Mouse (Mus musculus) mouse embryonic stem cell (cell line): ENCODE measurements around the gene Atf7ip2.
"Not testable (repeated sequence)": the region's sequence is repeated elsewhere in the genome, so short reads cannot be mapped to it uniquely, and the experiment has no call there.

Experiments
- in situ Hi-C, 2 experiments: fragments of 300-500 bp; cut with MboI; formaldehyde crosslinking; loops; 1 replicate in 1 of 2; 3 replicates in 1 of 2; pipeline ENCODE4 v1.14.3; 2019 to 2020; ENCODE audit warnings: low sequenced_read_pairs in 2 of 2, low pct_unique_long_range_greater_than_20kb in 1 of 2, mixed read lengths in 1 of 2; ENCODE audit not compliant: unreplicated experiment in 1 of 2

Gene Atf7ip2

GRCm38 (mm10) chr16:10192679-10193506 lies at the start of gene Atf7ip2:
TSS of gene Atf7ip2 (plus strand) at chr16:10192712.
- in situ Hi-C loops: no loop called here

GRCm38 (mm10) chr16:10143166-10143565 lies 49.3 kb upstream of the Atf7ip2 start:
- in situ Hi-C loops: no loop called here

- in situ Hi-C loops: no loop called here
Measured at GRCm38 (mm10) chr16:10147401-10147800, 45.1 kb upstream of the Atf7ip2 start.

- in situ Hi-C loops: no loop called here
Measured at GRCm38 (mm10) chr16:10169123-10169905, 23.2 kb upstream of the Atf7ip2 start.

- in situ Hi-C loops: no loop called here
Measured at GRCm38 (mm10) chr16:10170005-10170404, 22.5 kb upstream of the Atf7ip2 start, which contains the start of gene Rpl39l. TSS of gene Rpl39l (plus strand) at chr16:10170226.

GRCm38 (mm10) chr16:10171276-10171675 lies 21.2 kb upstream of the Atf7ip2 start:
- in situ Hi-C loops: no loop called here

- in situ Hi-C loops: no loop called here
Measured at GRCm38 (mm10) chr16:10172179-10172820, 20.2 kb upstream of the Atf7ip2 start.

- in situ Hi-C loops: not testable (repeated sequence)
Measured at GRCm38 (mm10) chr16:10187461-10187860, 5.1 kb upstream of the Atf7ip2 start.

- in situ Hi-C loops: no loop called here
Measured at GRCm38 (mm10) chr16:10208777-10209176, 16.3 kb downstream of the Atf7ip2 start.

GRCm38 (mm10) chr16:10216366-10216765 lies 23.9 kb downstream of the Atf7ip2 start:
- in situ Hi-C loops: not testable (repeated sequence)

- in situ Hi-C loops: not testable (repeated sequence)
Measured at GRCm38 (mm10) chr16:10217020-10217419, 24.5 kb downstream of the Atf7ip2 start.

GRCm38 (mm10) chr16:10227361-10227760 lies 34.8 kb downstream of the Atf7ip2 start:
- in situ Hi-C loops: no loop called here

- in situ Hi-C loops: no loop called here
Measured at GRCm38 (mm10) chr16:10236601-10237000, 44.1 kb downstream of the Atf7ip2 start.

GRCm38 (mm10) chr16:10253993-10254392 lies 61.5 kb downstream of the Atf7ip2 start:
- in situ Hi-C loops: loop anchor here in 1 of 2 experiments (10.0 kb wide), 1 partner anchor 169 kb away; no protein-coding TSS in a partner anchor

- in situ Hi-C loops: loop anchor here in 1 of 2 experiments (10.0 kb wide), 1 partner anchor 197 kb away; no protein-coding TSS in a partner anchor
Measured at GRCm38 (mm10) chr16:10272256-10272655, 79.7 kb downstream of the Atf7ip2 start.

- in situ Hi-C loops: loop anchor here in 1 of 2 experiments (10.0 kb wide), 1 partner anchor 200 kb away; no protein-coding TSS in a partner anchor
Measured at GRCm38 (mm10) chr16:10274465-10274864, 82.0 kb downstream of the Atf7ip2 start.

GRCm38 (mm10) chr16:10276778-10277177 lies 84.3 kb downstream of the Atf7ip2 start:
- in situ Hi-C loops: loop anchor here (5.0 to 10.0 kb wide), 3 partner anchors 121 to 241 kb away; partner anchors contain the start of gene Tekt5 (in 2 of the 2)

- in situ Hi-C loops: loop anchor here in 1 of 2 experiments (10.0 kb wide), 1 partner anchor 234 kb away; no protein-coding TSS in a partner anchor
Measured at GRCm38 (mm10) chr16:10280286-10280951, 87.9 kb downstream of the Atf7ip2 start.
